Mouse (Mus musculus) liver, postnatal 0 days (tissue): ENCODE results near the gene St8sia1.

Experiments used
- CTCF ChIP-seq: sonication (generic); IDR thresholded peaks from 2 replicates; pipeline ENCODE4 v1.5.1; 2016; ENCODE audit warnings: antibody characterized with exemption, low read depth
- EP300 ChIP-seq: IDR thresholded peaks from 2 replicates; pipeline ENCODE4 v1.6.1; 2016; ENCODE audit warnings: antibody characterized with exemption, low read depth, mild to moderate bottlenecking

DNA sequence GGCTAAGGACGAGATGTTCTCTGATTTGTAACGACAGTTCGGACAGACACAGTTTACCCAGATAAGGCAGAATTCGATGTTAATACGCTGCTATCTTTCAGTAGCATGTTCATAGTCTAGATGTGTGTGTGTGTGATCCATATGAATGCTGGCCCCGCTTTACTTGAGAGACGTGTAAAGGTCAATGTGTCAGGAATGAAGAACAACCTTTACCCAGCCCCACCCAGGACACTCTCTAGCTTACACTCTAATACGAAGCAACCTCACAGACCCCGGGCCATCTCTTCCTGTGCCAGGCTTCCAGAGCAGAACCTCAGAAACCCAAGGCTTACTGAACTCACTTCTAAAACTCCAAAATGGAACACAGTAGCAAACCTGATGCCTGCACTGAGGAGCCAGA lies 165.4 kb downstream of the St8sia1 start:
- TF ChIP-seq CTCF (no peak), EP300 (peak; percentile 85)
